ENCODE assay signal across 25 mouse cellular contexts in the genomic region with DNA sequence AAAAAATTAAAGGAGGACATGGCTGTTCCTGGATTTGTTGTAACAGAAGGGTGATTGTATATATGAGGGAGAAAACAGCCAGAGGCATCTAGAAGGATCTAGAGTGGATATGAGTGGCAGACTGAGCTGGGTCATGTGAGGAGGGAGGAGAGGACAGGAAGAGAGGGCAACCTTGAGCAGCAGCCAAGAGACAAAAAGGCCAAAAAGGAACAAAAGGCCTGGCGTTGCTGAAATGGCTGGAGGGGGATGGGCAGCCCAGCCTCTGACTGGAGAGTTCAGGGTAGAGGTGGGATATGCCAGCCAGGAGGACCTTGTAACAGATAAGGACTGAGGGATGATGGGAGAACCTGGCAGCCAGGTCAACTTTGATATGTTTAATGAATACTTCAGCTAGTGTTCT. TPM values are rescaled to one million over a fixed set of nuclear protein-coding genes. Genes with fewer than 3 reads are reported as not detected.
DNase-seq lines count a peak whose midpoint lies in the region; ATAC-seq and TF ChIP-seq lines count a peak whose summit lies in the region.
"Had no signal": no experiment of that assay in that cellular context is flagged by ENCODE, and none has a peak within 500 bp of the region (broad histone marks: within the 10 kb centered on the region; RNA-seq: fewer than 3 reads in every experiment).

No protein-coding gene starts in this region.

- TF ChIP-seq CTCF in liver, adult 2 months (IDR thresholded peaks at IDR 0.05; ENCODE audit: low read depth, low read length) = no peak
- no peak for TF ChIP-seq CTCF in MEL (IDR thresholded peaks at IDR 0.05 in 2 of 3, conservative IDR thresholded peaks at IDR 0.05 in 1 of 3; ENCODE audit: control insufficient read depth in 1 of 3, insufficient read depth in 1 of 3, low read depth in 2 of 3, low read length in 3 of 3, poor library complexity in 1 of 3, severe bottlenecking in 1 of 3)

- intact Hi-C loops in left cerebral cortex, postnatal 25 days (cut with DNase I) = no loop called here

- no peak overlapping the region for H3K4me3 ChIP-seq in liver, adult 2 months (ENCODE audit: insufficient read depth, low read depth, low read length)
- H3K4me3 ChIP-seq in liver, embryonic 12.5 days = no peak overlapping the region
- H3K4me3 ChIP-seq in MEL (ENCODE audit: control insufficient read depth in 1 of 2, insufficient read depth in 1 of 2, low read depth in 2 of 2, low read length in 2 of 2) = no peak overlapping the region
- H3K4me3 ChIP-seq in forebrain, embryonic 10.5 days = no peak overlapping the region
- H3K4me3 ChIP-seq: embryonic facial prominence, embryonic 15.5 days; hindbrain, embryonic 10.5 days; limb, embryonic 10.5 days; neural tube, embryonic 15.5 days had no signal

- no peak for TF ChIP-seq RAD21 in MEL (IDR thresholded peaks at IDR 0.05; ENCODE audit: low read depth, low read length)

- TF ChIP-seq EP300 in MEL (IDR thresholded peaks at IDR 0.05; ENCODE audit: low read depth in 1 of 2, low read length in 2 of 2) = no peak

- TF ChIP-seq POLR2A in liver, adult 2 months (IDR thresholded peaks at IDR 0.05; ENCODE audit: extremely low read depth, insufficient read depth, low read length) = no peak
- no peak for TF ChIP-seq POLR2A in MEL (IDR thresholded peaks at IDR 0.05; ENCODE audit: control insufficient read depth in 1 of 2, insufficient read depth in 1 of 2, low read depth in 1 of 2, low read length in 2 of 2, poor library complexity in 1 of 2)

- H3K9me3 ChIP-seq in liver, embryonic 12.5 days (replicated peaks) = no peaks in the 10 kb centered on the region
- no peaks in the 10 kb centered on the region for H3K9me3 ChIP-seq in MEL (replicated peaks; ENCODE audit: insufficient read depth, low read length)
- H3K9me3 ChIP-seq in forebrain, embryonic 10.5 days = 0 out of 2 replicates have a peak, but pooled peaks cover 4% of the 10 kb centered on the region
- H3K9me3 ChIP-seq: embryonic facial prominence, embryonic 15.5 days; limb, embryonic 10.5 days; neural tube, embryonic 15.5 days had no signal

- H3K9ac ChIP-seq in liver, adult 2 months (ENCODE audit: low read depth, low read length) = no peak overlapping the region
- no peak overlapping the region for H3K9ac ChIP-seq in liver, embryonic 12.5 days
- H3K9ac ChIP-seq in MEL (ENCODE audit: control insufficient read depth, low read depth, low read length, poor library complexity, severe bottlenecking) = no peak overlapping the region
- H3K9ac ChIP-seq: embryonic facial prominence, embryonic 15.5 days; liver, postnatal 0 days; neural tube, embryonic 15.5 days had no signal

- no peak overlapping the region for H3K4me2 ChIP-seq in liver, embryonic 12.5 days
- H3K4me2 ChIP-seq: embryonic facial prominence, embryonic 15.5 days; heart, embryonic 11.5 days; midbrain, embryonic 11.5 days; neural tube, embryonic 15.5 days had no signal

- DNase-seq in liver, adult 2 months (ENCODE audit: extremely low read depth, low read depth, low spot score) = peak; percentile 35
- peak; percentile 5 for DNase-seq in MEL (ENCODE audit: low read depth, low spot score)
- peak; percentile 81 for DNase-seq in adrenal gland, postnatal 10 days
- DNase-seq in testis, postnatal 14 days (ENCODE audit: low spot score) = peak; percentile 73
- no peak for DNase-seq in forebrain, embryonic 10.5 days (ENCODE audit: extremely low spot score, low spot score)
- DNase-seq in left cerebral cortex, postnatal 25 days (ENCODE audit: low spot score in 2 of 2) = no peak
- DNase-seq: cerebellum, adult 9-10 months; gastrocnemius, postnatal 10 days; kidney, postnatal 25 days; liver; liver, postnatal 0 days; lung, postnatal 14 days; retina, postnatal 1 day; thymus, adult 18-20 months; thymus, postnatal 36 days had no signal

- H3K27me3 ChIP-seq in liver, adult 2 months (ENCODE audit: control insufficient read depth, insufficient read depth, low read length) = no peaks in the 10 kb centered on the region
- H3K27me3 ChIP-seq in liver, embryonic 12.5 days (replicated peaks) = no peaks in the 10 kb centered on the region
- no peaks in the 10 kb centered on the region for H3K27me3 ChIP-seq in MEL (ENCODE audit: control insufficient read depth in 1 of 2, insufficient read depth in 2 of 2, low read length in 2 of 2)
- no peaks in the 10 kb centered on the region for H3K27me3 ChIP-seq in forebrain, embryonic 10.5 days (ENCODE audit: poor library complexity, severe bottlenecking)
- H3K27me3 ChIP-seq: embryonic facial prominence, embryonic 15.5 days; neural tube, embryonic 15.5 days had no signal

- no peaks in the 10 kb centered on the region for H3K36me3 ChIP-seq in liver, adult 2 months (ENCODE audit: control insufficient read depth, insufficient read depth, low read length)
- H3K36me3 ChIP-seq in liver, embryonic 12.5 days = 0 out of 2 replicates have a peak, but pooled peaks cover 3% of the 10 kb centered on the region
- H3K36me3 ChIP-seq in MEL (ENCODE audit: control insufficient read depth in 1 of 2, insufficient read depth in 2 of 2, low read length in 2 of 2) = peaks cover 0 to 6% of the 10 kb centered on the region in 2 experiments; a peak in 2 of 4 replicates
- no peaks in the 10 kb centered on the region for H3K36me3 ChIP-seq in forebrain, embryonic 10.5 days (replicated peaks)
- H3K36me3 ChIP-seq: embryonic facial prominence, embryonic 15.5 days; hindbrain, embryonic 10.5 days; neural tube, embryonic 15.5 days had no signal

- no peak for ATAC-seq in liver, embryonic 12.5 days
- ATAC-seq: forebrain, embryonic 16.5 days; hindbrain, postnatal 0 days; intestine, embryonic 16.5 days; liver, postnatal 0 days had no signal

- no peak overlapping the region for H3K27ac ChIP-seq in liver, adult 2 months (replicated peaks; ENCODE audit: insufficient read depth, low read depth, low read length)
- no peak overlapping the region for H3K27ac ChIP-seq in liver, embryonic 12.5 days
- no peak overlapping the region for H3K27ac ChIP-seq in MEL (ENCODE audit: control insufficient read depth, low read depth, low read length)
- H3K27ac ChIP-seq in forebrain, embryonic 10.5 days = no peak overlapping the region
- H3K27ac ChIP-seq: embryonic facial prominence, embryonic 15.5 days; hindbrain, embryonic 10.5 days; hindbrain, postnatal 0 days; limb, embryonic 10.5 days; neural tube, embryonic 15.5 days had no signal

- H3K4me1 ChIP-seq in liver, adult 2 months (ENCODE audit: control insufficient read depth, insufficient read depth, low read length) = peaks cover 2% of the 10 kb centered on the region; the same call in 1 of the 2 replicates
- H3K4me1 ChIP-seq in liver, embryonic 12.5 days = peaks cover 10% of the 10 kb centered on the region
- H3K4me1 ChIP-seq in MEL (ENCODE audit: control insufficient read depth in 1 of 2, insufficient read depth in 2 of 2, low read length in 2 of 2) = peaks cover 0 to 2% of the 10 kb centered on the region in 2 experiments; a peak in 2 of 4 replicates
- H3K4me1 ChIP-seq in forebrain, embryonic 10.5 days = peaks cover 14% of the 10 kb centered on the region
- H3K4me1 ChIP-seq: embryonic facial prominence, embryonic 15.5 days had no signal

- H3K79me2 ChIP-seq in liver, adult 2 months (ENCODE audit: control insufficient read depth, insufficient read depth, low read length) = no peaks in the 10 kb centered on the region
- H3K79me2 ChIP-seq in MEL (ENCODE audit: control insufficient read depth, insufficient read depth, low read length, poor library complexity) = 0 out of 2 replicates have a peak, but pooled peaks cover 1% of the 10 kb centered on the region

- 4% methylated on average over 1 of the region's 1 CpGs for WGBS in liver, adult 2 months
- 68% methylated on average over 1 of the region's 1 CpGs for WGBS in liver, embryonic 12.5 days (ENCODE audit: insufficient replicate concordance)
- WGBS in forebrain, embryonic 10.5 days = 43% methylated on average over 1 of the region's 1 CpGs

TF ChIP-seq in MEL, 35 proteins besides CTCF, POLR2A, EP300 and RAD21:
- TF ChIP-seq GABPA (IDR thresholded peaks at IDR 0.05; ENCODE audit: low read depth, low read length) (no peak), JUND (IDR thresholded peaks at IDR 0.05; ENCODE audit: low read depth, low read length) (no peak), KAT2A (conservative IDR thresholded peaks at IDR 0.05; ENCODE audit: low read depth, low read length) (no peak), ELF1 (IDR thresholded peaks at IDR 0.05; ENCODE audit: low read depth, low read length) (no peak), TAL1 (IDR thresholded peaks at IDR 0.05; ENCODE audit: low read length) (no peak), ZMIZ1 (IDR thresholded peaks at IDR 0.05; ENCODE audit: low read depth, low read length) (no peak), MYC (IDR thresholded peaks at IDR 0.05; ENCODE audit: low read depth, low read length) (no peak), GATA1 (IDR thresholded peaks at IDR 0.05; ENCODE audit: low read depth, low read length) (no peak), E2F4 (IDR thresholded peaks at IDR 0.05; ENCODE audit: borderline replicate concordance, low read depth, low read length) (no peak), HCFC1 (IDR thresholded peaks at IDR 0.05; ENCODE audit: low read depth, low read length) (no peak), ETS1 (IDR thresholded peaks at IDR 0.05; ENCODE audit: low read depth, low read length) (no peak)
TF ChIP-seq in MEL: peak in this region for 0.

RNA-seq across cellular contexts. Expression of gene Mterf1b, which starts 2.9 kb away (rescaled TPM):
- 1.1 and 2.0 TPM in 2 replicates for total RNA-seq in liver, adult 2 months (2014; rRNA removed)
- 0.16 and 0.21 TPM in 2 replicates for polyA plus RNA-seq in liver, adult 2 months (2012; rRNA removed)
- polyA plus RNA-seq in liver, embryonic 12.5 days (2016; fragmentation: Nextera tagmentation; extraction: Ambion mirVana) = 3.2 and 3.6 TPM in 2 replicates
- 2.0 and 2.2 TPM in 2 replicates for total RNA-seq in MEL (2012; rRNA removed)
- under 1 TPM in 1 of 2 experiments, not detected in 1; 0.92 TPM for polyA plus RNA-seq in MEL (2012; ENCODE audit: insufficient read depth in 1 of 2, insufficient read length in 2 of 2, low read depth in 1 of 2, low replicate concordance in 2 of 2, missing spikeins in 1 of 2)
- total RNA-seq in adrenal gland, postnatal 10 days (2021) = 1 to 10 TPM; 3.6 to 4.9 TPM
- 3.1 and 3.3 TPM in 2 replicates for polyA plus RNA-seq in forebrain, embryonic 10.5 days (2016; fragmentation: Nextera tagmentation; extraction: Ambion mirVana)
- total RNA-seq in left cerebral cortex, postnatal 25 days (2021) = 1 to 10 TPM; 5.9 to 6.8 TPM

Comparison
In these comparisons a context has a peak if more than half of its experiments do, and no peak if none do; other contexts are left out.
1. DNase-seq: peak in liver, adult 2 months (single experiment), MEL (single experiment), adrenal gland, postnatal 10 days (single experiment) and testis, postnatal 14 days (single experiment); none in forebrain, embryonic 10.5 days (single experiment) and left cerebral cortex, postnatal 25 days (0 of 2).